Mouse (Mus musculus) splenic B cell, adult 2 months (primary cell): ENCODE data around the gene Thumpd3.

Experiments used
- DNase-seq: peaks from one replicate; pipeline ENCODE4 v3.0.0-alpha.2; 2011; ENCODE audit warnings: low read depth, low spot score
- H3K27me3 ChIP-seq: 2 replicates; pipeline ENCODE4 v1.6.1; 2012; ENCODE audit warnings: mild to moderate bottlenecking, low read length, moderate library complexity, mixed read lengths; ENCODE audit not compliant: control insufficient read depth, poor library complexity, insufficient read depth, severe bottlenecking
- H3K36me3 ChIP-seq: 2 replicates; pipeline ENCODE4 v1.6.1; 2012; ENCODE audit warnings: mild to moderate bottlenecking, low read length, moderate library complexity, mixed read lengths; ENCODE audit not compliant: control insufficient read depth, poor library complexity, insufficient read depth, severe bottlenecking

The Thumpd3 gene

GRCm38 (mm10) chr6:113082229-113082628 lies 36.2 kb downstream of the Thumpd3 start:
- DNase-seq = no peak
- Histone ChIP-seq H3K27me3 (no peaks in the 10 kb centered on the region), H3K36me3 (no peaks in the 10 kb centered on the region)

DNA sequence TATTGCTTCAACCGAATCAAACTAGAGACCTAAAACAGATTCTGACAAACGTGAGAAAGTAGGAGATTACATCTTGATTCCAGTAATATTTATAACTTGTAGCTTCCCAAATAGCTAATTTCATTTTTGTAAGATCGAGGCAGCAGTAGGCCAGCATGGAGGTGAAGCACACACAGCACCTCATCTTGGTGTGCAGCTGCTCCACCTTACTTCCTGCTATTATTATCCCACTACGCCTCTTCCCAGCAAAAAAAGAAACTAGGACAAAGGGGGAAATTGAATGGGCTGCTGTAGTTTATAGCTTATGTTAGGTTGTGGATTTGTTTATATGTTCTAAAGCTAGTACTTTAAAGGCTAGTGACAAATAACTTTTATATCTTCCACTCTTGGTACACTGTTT lies 38.6 kb downstream of the Thumpd3 start:
- no peak for DNase-seq
- Histone ChIP-seq H3K36me3 (no peaks in the 10 kb centered on the region), H3K27me3 (no peaks in the 10 kb centered on the region)

DNA sequence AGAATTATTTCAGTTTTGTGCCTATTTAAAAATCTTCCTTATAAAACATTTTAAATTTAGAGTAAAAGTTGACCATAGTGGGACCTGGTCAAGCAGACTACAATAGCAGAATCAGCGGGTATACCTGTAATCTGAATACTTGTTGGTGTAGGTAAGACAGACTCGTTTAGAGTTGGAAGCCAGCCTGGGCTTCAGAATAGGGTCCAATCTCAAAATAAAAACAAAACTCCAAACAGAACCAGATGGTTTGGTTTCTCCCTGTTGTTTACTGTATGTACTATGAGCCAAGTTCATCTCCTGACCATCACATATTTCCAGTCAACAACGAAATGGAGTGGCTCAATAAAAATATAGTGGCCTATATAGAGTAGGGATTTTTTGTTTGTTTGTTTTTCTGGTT lies 47.2 kb downstream of the Thumpd3 start:
- Histone ChIP-seq H3K27me3 (no peaks in the 10 kb centered on the region), H3K36me3 (no peaks in the 10 kb centered on the region)
- DNase-seq = no peak

GRCm38 (mm10) chr6:113095547-113095946 lies 49.5 kb downstream of the Thumpd3 start:
- Histone ChIP-seq H3K27me3 (no peaks in the 10 kb centered on the region), H3K36me3 (no peaks in the 10 kb centered on the region)
- no peak for DNase-seq

GRCm38 (mm10) chr6:113097662-113098061 lies 51.6 kb downstream of the Thumpd3 start:
- DNase-seq = no peak
- Histone ChIP-seq H3K27me3 (no peaks in the 10 kb centered on the region), H3K36me3 (no peaks in the 10 kb centered on the region)

GRCm38 (mm10) chr6:113099640-113100289 lies 53.7 kb downstream of the Thumpd3 start:
- H3K36me3 ChIP-seq = no peaks in the 10 kb centered on the region
- DNase-seq = no peak

GRCm38 (mm10) chr6:113102541-113102940 lies 56.5 kb downstream of the Thumpd3 start:
- DNase-seq = peak; percentile 36
- Histone ChIP-seq H3K36me3 (0 out of 2 replicates have a peak, but pooled peaks cover 4% of the 10 kb centered on the region), H3K27me3 (no peaks in the 10 kb centered on the region)

More at GRCm38 (mm10) chr6:113099640-113100289, 53.7 kb downstream of the Thumpd3 start:
- H3K27me3 ChIP-seq = no peaks in the 10 kb centered on the region

DNA sequence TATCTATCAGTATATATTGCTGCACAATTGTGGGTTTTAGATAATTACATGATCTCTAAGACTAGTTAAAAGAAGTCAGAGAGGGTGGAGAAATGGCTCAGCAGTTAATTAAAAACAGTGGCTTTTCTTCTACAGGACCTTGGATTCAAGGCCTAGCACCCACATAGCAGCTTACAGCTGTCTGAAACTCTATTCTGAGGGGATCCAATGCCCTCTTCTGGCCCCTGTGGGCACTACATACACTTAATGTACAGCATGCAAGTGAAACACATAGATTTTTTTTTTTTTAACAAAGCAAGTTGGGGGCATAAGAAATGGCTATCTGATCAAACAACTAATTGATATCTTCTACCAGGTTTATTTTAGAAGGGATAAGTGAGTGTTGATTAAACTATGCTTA lies 57.7 kb downstream of the Thumpd3 start:
- H3K27me3 ChIP-seq = no peaks in the 10 kb centered on the region
- DNase-seq = peak; percentile 86
- 0 out of 2 replicates have a peak, but pooled peaks cover 5% of the 10 kb centered on the region for H3K36me3 ChIP-seq

DNA sequence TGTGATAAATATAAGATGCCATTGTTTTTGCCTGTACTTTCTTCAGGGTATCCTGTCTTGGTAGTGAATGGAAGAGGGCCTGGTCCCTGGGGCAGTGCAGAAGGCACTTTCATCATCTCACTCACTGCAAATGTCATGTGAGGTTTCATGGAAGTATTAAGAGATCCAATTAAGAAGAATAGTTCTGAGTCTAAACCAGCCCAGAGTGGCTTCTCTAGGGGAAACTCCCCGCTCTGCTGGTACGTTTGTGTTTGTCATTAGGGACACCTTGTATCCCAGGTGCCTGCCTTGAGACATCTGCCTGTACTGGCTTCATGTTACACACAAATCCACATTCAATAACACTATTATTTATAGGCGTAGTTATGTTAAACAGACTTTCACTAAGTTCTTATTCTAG lies 63.4 kb downstream of the Thumpd3 start:
- DNase-seq = no peak

DNA sequence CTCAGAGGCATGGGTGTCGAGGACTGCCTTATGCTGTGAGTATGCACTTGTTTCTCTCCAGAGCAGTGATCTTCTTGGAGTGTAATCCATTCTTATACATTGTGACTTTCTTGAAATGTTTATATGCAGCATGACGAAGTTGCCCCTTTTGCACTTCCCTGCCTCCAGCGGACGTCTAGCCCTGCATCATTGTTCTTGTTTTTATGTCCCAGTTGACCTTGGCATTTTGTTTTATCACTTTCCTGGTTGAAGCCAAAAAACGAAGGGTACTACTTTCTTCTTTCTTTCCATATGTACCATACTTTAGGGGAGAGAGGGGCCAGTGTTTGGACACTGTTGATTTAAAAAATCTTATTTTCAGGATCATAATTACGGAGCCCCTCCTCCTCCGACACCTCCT lies 63.9 kb downstream of the Thumpd3 start:
- H3K36me3 ChIP-seq = peaks cover 18% of the 10 kb centered on the region
- no peaks in the 10 kb centered on the region for H3K27me3 ChIP-seq
- no peak for DNase-seq

More for the DNA sequence above, 63.4 kb downstream of the Thumpd3 start:
- Histone ChIP-seq H3K36me3 (peaks cover 18% of the 10 kb centered on the region), H3K27me3 (no peaks in the 10 kb centered on the region)
